Mouse (Mus musculus) urinary bladder, postnatal 25 days (tissue): ENCODE results near the gene Atf7.
"Not testable (repeated sequence)": the region's sequence is repeated elsewhere in the genome, so short reads cannot be mapped to it uniquely, and the experiment has no call there.

ENCODE experiments used
- DNase-seq: peaks from one replicate; pipeline ENCODE4 v3.0.0; 2022; ENCODE audit warnings: low spot score

The Atf7 gene

GRCm38 (mm10) chr15:102620765-102621164, 4.5 kb downstream of the Atf7 start:
- no peak for DNase-seq

- DNase-seq = no peak
These were observed 5.8 kb downstream of the Atf7 start for GRCm38 (mm10) chr15:102619486-102619885.

- DNase-seq = no peak
These were observed 7.6 kb downstream of the Atf7 start for GRCm38 (mm10) chr15:102617654-102618053.

GRCm38 (mm10) chr15:102616174-102616573, 9.1 kb downstream of the Atf7 start:
- DNase-seq = no peak

- DNase-seq = no peak
These were observed 11.0 kb downstream of the Atf7 start for GRCm38 (mm10) chr15:102614224-102614623.

- no peak for DNase-seq
These were observed 12.3 kb downstream of the Atf7 start for GRCm38 (mm10) chr15:102612966-102613365.

GRCm38 (mm10) chr15:102608586-102608985, 16.7 kb downstream of the Atf7 start:
- DNase-seq = not testable (repeated sequence)

- no peak for DNase-seq
These were observed 31.1 kb downstream of the Atf7 start for GRCm38 (mm10) chr15:102593996-102594656.

- no peak for DNase-seq
These were observed 32.6 kb downstream of the Atf7 start for GRCm38 (mm10) chr15:102592674-102593073.

- no peak for DNase-seq
These were observed 34.7 kb downstream of the Atf7 start for GRCm38 (mm10) chr15:102590567-102590966.

- DNase-seq = no peak
These were observed 35.4 kb downstream of the Atf7 start for GRCm38 (mm10) chr15:102589826-102590225.

GRCm38 (mm10) chr15:102585501-102585900, 39.8 kb downstream of the Atf7 start:
- no peak for DNase-seq

- DNase-seq = no peak
These were observed 41.4 kb downstream of the Atf7 start for GRCm38 (mm10) chr15:102583708-102584383.

GRCm38 (mm10) chr15:102581205-102581604, 44.1 kb downstream of the Atf7 start:
- DNase-seq = no peak

- no peak for DNase-seq
These were observed 46.9 kb downstream of the Atf7 start for GRCm38 (mm10) chr15:102578351-102578750.

GRCm38 (mm10) chr15:102576972-102577371, 48.3 kb downstream of the Atf7 start:
- DNase-seq = no peak

GRCm38 (mm10) chr15:102572081-102572480, 53.2 kb downstream of the Atf7 start:
- DNase-seq = no peak

GRCm38 (mm10) chr15:102567849-102568248, 57.4 kb downstream of the Atf7 start:
- no peak for DNase-seq

- no peak for DNase-seq
These were observed 61.6 kb downstream of the Atf7 start for GRCm38 (mm10) chr15:102563681-102564080.

GRCm38 (mm10) chr15:102563061-102563460, 62.2 kb downstream of the Atf7 start:
- DNase-seq = no peak

GRCm38 (mm10) chr15:102562491-102562890, 62.8 kb downstream of the Atf7 start:
- no peak for DNase-seq

- DNase-seq = no peak
These were observed 67.7 kb downstream of the Atf7 start for GRCm38 (mm10) chr15:102557580-102557979.

- DNase-seq = no peak
These were observed 69.7 kb downstream of the Atf7 start for GRCm38 (mm10) chr15:102555581-102555980.

GRCm38 (mm10) chr15:102552599-102552998, 72.7 kb downstream of the Atf7 start:
- DNase-seq = no peak
